ENCODE assay signal across 8 mouse cellular contexts in genomic region chr9:35570663-35571062, GRCm38 (mm10). TPM values are rescaled to one million over a fixed set of nuclear protein-coding genes. Genes with fewer than 3 reads are reported as not detected.
DNase-seq lines count a peak whose midpoint lies in the region; ATAC-seq and TF ChIP-seq lines count a peak whose summit lies in the region.

No protein-coding gene starts in this region.

- no peak for DNase-seq in layer of hippocampus, adult 2 months (ENCODE audit: low spot score in 2 of 2)
- DNase-seq in layer of hippocampus, postnatal 36 days: no peak
- no peak for DNase-seq in gastrocnemius, postnatal 25 days

- TF ChIP-seq CTCF in layer of hippocampus, adult 2 months (conservative IDR thresholded peaks at IDR 0.05): no peak

- no peaks in the 10 kb centered on the region for H3K9me3 ChIP-seq in embryonic facial prominence, embryonic 13.5 days
- H3K9me3 ChIP-seq in intestine, embryonic 16.5 days (ENCODE audit: control insufficient read depth, low read length): no peaks in the 10 kb centered on the region
- no peaks in the 10 kb centered on the region for H3K9me3 ChIP-seq in neural tube, embryonic 12.5 days

- H3K4me3 ChIP-seq in layer of hippocampus, adult 2 months: peak overlapping the region; percentile 95
- H3K4me3 ChIP-seq in embryonic facial prominence, embryonic 13.5 days: peak overlapping the region; percentile 78
- peak overlapping the region; percentile 81 for H3K4me3 ChIP-seq in intestine, embryonic 16.5 days (ENCODE audit: low read length)
- peak overlapping the region; percentile 72 for H3K4me3 ChIP-seq in neural tube, embryonic 12.5 days

- ATAC-seq in embryonic facial prominence, embryonic 13.5 days (ENCODE audit: insufficient number of reproducible peaks, insufficient read depth, low FRiP score, low TSS enrichment, low read depth): no peak
- ATAC-seq in intestine, embryonic 16.5 days: no peak
- peak; percentile 23 for ATAC-seq in neural tube, embryonic 12.5 days (ENCODE audit: low FRiP score, low read depth)
- no peak for ATAC-seq in erythroid progenitor cell, adult 5-6 weeks (replicated peaks; ENCODE audit: low FRiP score, poor library complexity, severe bottlenecking)
- ATAC-seq in inflammation-experienced regulatory T-cells, adult 6 months: no peak

- peak overlapping the region; percentile 90 for H3K9ac ChIP-seq in embryonic facial prominence, embryonic 13.5 days
- peak overlapping the region; percentile 82 for H3K9ac ChIP-seq in intestine, embryonic 16.5 days (ENCODE audit: low read depth, low read length)
- peak overlapping the region; percentile 61 for H3K9ac ChIP-seq in neural tube, embryonic 12.5 days

- peaks cover 23% of the 10 kb centered on the region for H3K36me3 ChIP-seq in embryonic facial prominence, embryonic 13.5 days
- peaks cover 4% of the 10 kb centered on the region; the same call in 1 of the 2 replicates for H3K36me3 ChIP-seq in intestine, embryonic 16.5 days (ENCODE audit: control insufficient read depth, insufficient read depth, low read length)
- peaks cover 8% of the 10 kb centered on the region for H3K36me3 ChIP-seq in neural tube, embryonic 12.5 days

- peaks cover 16% of the 10 kb centered on the region for H3K27me3 ChIP-seq in embryonic facial prominence, embryonic 13.5 days
- 0 out of 2 replicates have a peak, but pooled peaks cover 4% of the 10 kb centered on the region for H3K27me3 ChIP-seq in intestine, embryonic 16.5 days (replicated peaks; ENCODE audit: control insufficient read depth, insufficient read depth, low read length)
- H3K27me3 ChIP-seq in neural tube, embryonic 12.5 days (replicated peaks): peaks cover 6% of the 10 kb centered on the region

- H3K4me1 ChIP-seq in embryonic facial prominence, embryonic 13.5 days: peaks cover 10% of the 10 kb centered on the region; the same call in 1 of the 2 replicates
- H3K4me1 ChIP-seq in intestine, embryonic 16.5 days (ENCODE audit: control insufficient read depth, insufficient read depth, low read length): peaks cover 3% of the 10 kb centered on the region
- peaks cover 6% of the 10 kb centered on the region for H3K4me1 ChIP-seq in neural tube, embryonic 12.5 days

- WGBS in embryonic facial prominence, embryonic 13.5 days: 9% methylated on average over 5 of the region's 5 CpGs
- WGBS in intestine, embryonic 16.5 days: 11% methylated on average over 5 of the region's 5 CpGs
- 12% methylated on average over 5 of the region's 5 CpGs for WGBS in neural tube, embryonic 12.5 days

- peak overlapping the region; percentile 94; the same call in 1 of the 2 replicates for H3K27ac ChIP-seq in layer of hippocampus, adult 2 months
- H3K27ac ChIP-seq in embryonic facial prominence, embryonic 13.5 days: no peak overlapping the region
- H3K27ac ChIP-seq in intestine, embryonic 16.5 days (ENCODE audit: low read length): no peak overlapping the region
- no peak overlapping the region for H3K27ac ChIP-seq in neural tube, embryonic 12.5 days

- peak overlapping the region; percentile 84 for H3K4me2 ChIP-seq in embryonic facial prominence, embryonic 13.5 days
- peak overlapping the region; percentile 52 for H3K4me2 ChIP-seq in intestine, embryonic 16.5 days (ENCODE audit: low read depth, low read length)
- H3K4me2 ChIP-seq in neural tube, embryonic 12.5 days (replicated peaks): peak overlapping the region; percentile 68

RNA-seq across cellular contexts. Expression of gene Hyls1, which starts 0.5 kb away (rescaled TPM):
- total RNA-seq in layer of hippocampus, adult 2 months (2021): 10 to 100 TPM; 13.0 to 15.8 TPM
- 10 to 100 TPM; 11.3 to 14.6 TPM for total RNA-seq in layer of hippocampus, postnatal 36 days (2021)
- 17.7 and 20.8 TPM in 2 replicates for polyA plus RNA-seq in embryonic facial prominence, embryonic 13.5 days (2015; fragmentation: Nextera tagmentation; extraction: Ambion mirVana)
- polyA plus RNA-seq in intestine, embryonic 16.5 days (2015; fragmentation: Nextera tagmentation; extraction: Ambion mirVana): 10.8 TPM in 2 replicates
- polyA plus RNA-seq in neural tube, embryonic 12.5 days (2016; fragmentation: Nextera tagmentation; extraction: Ambion mirVana): 17.8 and 21.3 TPM in 2 replicates
- total RNA-seq in erythroid progenitor cell, adult 5-6 weeks (2015; ENCODE audit: low replicate concordance): 30.6 and 41.8 TPM in 2 replicates
- total RNA-seq in erythroid progenitor cell, adult 5-6 weeks (2017; ENCODE audit: low replicate concordance): 28.7 and 37.7 TPM in 2 replicates
- total RNA-seq in gastrocnemius, postnatal 25 days (2021): 1 to 10 TPM; 1.0 to 1.1 TPM
- 10 to 100 TPM in 1 of 3 experiments, 1 to 10 TPM in 2; 4.9 to 16.2 (median 5.7) TPM for polyA plus RNA-seq in inflammation-experienced regulatory T-cells, adult 6 months (2017; shearing (Covaris generic))

RNA-seq across cellular contexts. Expression of gene Pate2, which starts 0.6 kb away (rescaled TPM):
- under 1 TPM; 0.74 to 0.79 TPM for total RNA-seq in layer of hippocampus, adult 2 months (2021)
- total RNA-seq in layer of hippocampus, postnatal 36 days (2021): under 1 TPM; 0.78 to 0.90 TPM
- polyA plus RNA-seq in embryonic facial prominence, embryonic 13.5 days (2015; fragmentation: Nextera tagmentation; extraction: Ambion mirVana): 0.72 and 1.1 TPM in 2 replicates
- 0.38 and 0.66 TPM in 2 replicates for polyA plus RNA-seq in intestine, embryonic 16.5 days (2015; fragmentation: Nextera tagmentation; extraction: Ambion mirVana)
- 1.5 and 1.7 TPM in 2 replicates for polyA plus RNA-seq in neural tube, embryonic 12.5 days (2016; fragmentation: Nextera tagmentation; extraction: Ambion mirVana)
- not detected in 2 replicates for total RNA-seq in erythroid progenitor cell, adult 5-6 weeks (2015; ENCODE audit: low replicate concordance)
- total RNA-seq in erythroid progenitor cell, adult 5-6 weeks (2017; ENCODE audit: low replicate concordance): 0.53 and 3.1 TPM in 2 replicates
- total RNA-seq in gastrocnemius, postnatal 25 days (2021): not detected
- not detected for polyA plus RNA-seq in inflammation-experienced regulatory T-cells, adult 6 months (2017; shearing (Covaris generic))

RNA-seq across cellular contexts. Expression of gene Pus3, which starts 12.3 kb away (rescaled TPM):
- total RNA-seq in layer of hippocampus, adult 2 months (2021): 10 to 100 TPM; 13.0 to 14.2 TPM
- 10 to 100 TPM; 12.4 to 12.9 TPM for total RNA-seq in layer of hippocampus, postnatal 36 days (2021)
- polyA plus RNA-seq in embryonic facial prominence, embryonic 13.5 days (2015; fragmentation: Nextera tagmentation; extraction: Ambion mirVana): 23.3 and 24.0 TPM in 2 replicates
- polyA plus RNA-seq in intestine, embryonic 16.5 days (2015; fragmentation: Nextera tagmentation; extraction: Ambion mirVana): 15.0 and 16.5 TPM in 2 replicates
- polyA plus RNA-seq in neural tube, embryonic 12.5 days (2016; fragmentation: Nextera tagmentation; extraction: Ambion mirVana): 17.2 and 17.6 TPM in 2 replicates
- total RNA-seq in erythroid progenitor cell, adult 5-6 weeks (2015; ENCODE audit: low replicate concordance): 7.9 and 10.1 TPM in 2 replicates
- total RNA-seq in erythroid progenitor cell, adult 5-6 weeks (2017; ENCODE audit: low replicate concordance): 4.1 and 8.5 TPM in 2 replicates
- 1 to 10 TPM; 7.0 to 9.2 TPM for total RNA-seq in gastrocnemius, postnatal 25 days (2021)
- polyA plus RNA-seq in inflammation-experienced regulatory T-cells, adult 6 months (2017; shearing (Covaris generic)): 10 to 100 TPM; 16.9 to 27.8 (median 19.5) TPM

RNA-seq across cellular contexts. Expression of gene Ddx25, which starts 12.3 kb away (rescaled TPM):
- total RNA-seq in layer of hippocampus, adult 2 months (2021): 10 to 100 TPM; 13.9 to 14.9 TPM
- total RNA-seq in layer of hippocampus, postnatal 36 days (2021): 10 to 100 TPM; 13.6 to 14.7 TPM
- polyA plus RNA-seq in embryonic facial prominence, embryonic 13.5 days (2015; fragmentation: Nextera tagmentation; extraction: Ambion mirVana): 4.3 and 4.6 TPM in 2 replicates
- polyA plus RNA-seq in intestine, embryonic 16.5 days (2015; fragmentation: Nextera tagmentation; extraction: Ambion mirVana): 1.1 and 1.2 TPM in 2 replicates
- 14.5 and 15.7 TPM in 2 replicates for polyA plus RNA-seq in neural tube, embryonic 12.5 days (2016; fragmentation: Nextera tagmentation; extraction: Ambion mirVana)
- total RNA-seq in erythroid progenitor cell, adult 5-6 weeks (2015; ENCODE audit: low replicate concordance): under 0.01 TPM in 1 of 2 replicates, not detected in the other
- 0.23 TPM in 1 of 2 replicates, not detected in the other for total RNA-seq in erythroid progenitor cell, adult 5-6 weeks (2017; ENCODE audit: low replicate concordance)
- not detected for total RNA-seq in gastrocnemius, postnatal 25 days (2021)
- polyA plus RNA-seq in inflammation-experienced regulatory T-cells, adult 6 months (2017; shearing (Covaris generic)): under 1 TPM; 0.11 to 0.26 (median 0.14) TPM

RNA-seq across cellular contexts. Expression of gene Pate4, which starts 41.1 kb away (rescaled TPM):
- not detected for total RNA-seq in layer of hippocampus, adult 2 months (2021)
- total RNA-seq in layer of hippocampus, postnatal 36 days (2021): not detected
- polyA plus RNA-seq in embryonic facial prominence, embryonic 13.5 days (2015; fragmentation: Nextera tagmentation; extraction: Ambion mirVana): not detected in 2 replicates
- not detected in 2 replicates for polyA plus RNA-seq in intestine, embryonic 16.5 days (2015; fragmentation: Nextera tagmentation; extraction: Ambion mirVana)
- polyA plus RNA-seq in neural tube, embryonic 12.5 days (2016; fragmentation: Nextera tagmentation; extraction: Ambion mirVana): not detected in 2 replicates
- total RNA-seq in erythroid progenitor cell, adult 5-6 weeks (2015; ENCODE audit: low replicate concordance): not detected in 2 replicates
- total RNA-seq in erythroid progenitor cell, adult 5-6 weeks (2017; ENCODE audit: low replicate concordance): not detected in 2 replicates
- not detected for total RNA-seq in gastrocnemius, postnatal 25 days (2021)
- polyA plus RNA-seq in inflammation-experienced regulatory T-cells, adult 6 months (2017; shearing (Covaris generic)): not detected

Comparison
In these comparisons a context has a peak if more than half of its experiments do, and no peak if none do; other contexts are left out.
1. RNA of gene Hyls1, which starts 0.5 kb away (total RNA-seq): 28.7 to 41.8 TPM in erythroid progenitor cell, adult 5-6 weeks, 13.0 to 15.8 TPM in layer of hippocampus, adult 2 months and 11.3 to 14.6 TPM in layer of hippocampus, postnatal 36 days; 1.0 to 1.1 TPM in gastrocnemius, postnatal 25 days; every median in the first group is over 4 times any median in the second.
2. Peak in every context shown above with its lines, with median percentiles within 50 percentile points of each other: H3K4me3 ChIP-seq, H3K4me2 ChIP-seq and H3K9ac ChIP-seq.